Mouse (Mus musculus) intestine, postnatal 0 days (tissue): ENCODE results near the gene Slc35g3. TPM values are rescaled to one million over a fixed set of nuclear protein-coding genes. Genes with fewer than 3 reads are reported as not detected.

ENCODE experiments used
- ATAC-seq: fragments of 200-750 bp; cut with Nextera tagmentation; 2 replicates; pipeline ENCODE4 v1.8.0; 2017; ENCODE audit warnings: mild to moderate bottlenecking, moderate TSS enrichment, moderate library complexity
- H3K27ac ChIP-seq: fragments of 300-500 bp; sonication (generic); 2 replicates; pipeline ENCODE4 v1.5.1; 2014; ENCODE audit warnings: mild to moderate bottlenecking, low read depth, low read length, moderate library complexity
- H3K27me3 ChIP-seq: fragments of 300-500 bp; sonication (generic); replicated peaks from 2 replicates; pipeline ENCODE4 v1.6.1; 2014; ENCODE audit warnings: low read length, mixed read lengths; ENCODE audit not compliant: control insufficient read depth, insufficient read depth
- H3K36me3 ChIP-seq: fragments of 300-500 bp; sonication (generic); 2 replicates; pipeline ENCODE4 v1.6.1; 2014; ENCODE audit warnings: mild to moderate bottlenecking, moderate library complexity; ENCODE audit not compliant: control insufficient read depth, insufficient read depth
- H3K4me1 ChIP-seq: fragments of 300-500 bp; sonication (generic); replicated peaks from 2 replicates; pipeline ENCODE4 v1.6.1; 2014; ENCODE audit warnings: antibody characterized with exemption, low read length, mixed read lengths; ENCODE audit not compliant: control insufficient read depth, insufficient read depth
- H3K4me2 ChIP-seq: fragments of 300-500 bp; sonication (generic); replicated peaks from 2 replicates; pipeline ENCODE4 v1.6.1; 2014; ENCODE audit warnings: low read depth, mild to moderate bottlenecking, moderate library complexity
- H3K4me3 ChIP-seq: fragments of 300-500 bp; sonication (generic); 2 replicates; pipeline ENCODE4 v1.5.1; 2014; ENCODE audit warnings: low read depth, low read length
- H3K9ac ChIP-seq: fragments of 300-500 bp; sonication (generic); 2 replicates; pipeline ENCODE4 v1.6.1; 2014; ENCODE audit warnings: mild to moderate bottlenecking, low read depth, low read length
- H3K9me3 ChIP-seq: fragments of 300-500 bp; sonication (generic); 2 replicates; pipeline ENCODE4 v1.6.1; 2016; ENCODE audit warnings: mixed run types; ENCODE audit not compliant: control insufficient read depth
- CTCF ChIP-seq: sonication (generic); IDR thresholded peaks from 2 replicates; pipeline ENCODE4 v1.5.1; 2016; ENCODE audit warnings: low read depth, mild to moderate bottlenecking, control low read depth, antibody characterized with exemption, moderate library complexity
- WGBS: fragments of 180-500 bp; shearing (Covaris S2); extraction: QIAGEN DNeasy Blood & Tissue Kit; methylation state at CpG from one replicate; pipeline ENCODE4 v1.1.7; 2014; 5-methylcytosine and 5-hydroxymethylcytosine counted together
- polyA plus RNA-seq: library from polyadenylated mRNA; unstranded; fragments of >200 nt; fragmentation: Nextera tagmentation; extraction: Ambion mirVana; gene quantifications from 2 replicates; pipeline ENCODE4 v1.2.1, GENCODE M21; 2015

Slc35g3 gene
- polyA plus RNA-seq, 1 experiment from 2014 or later = 0.12 TPM

DNA sequence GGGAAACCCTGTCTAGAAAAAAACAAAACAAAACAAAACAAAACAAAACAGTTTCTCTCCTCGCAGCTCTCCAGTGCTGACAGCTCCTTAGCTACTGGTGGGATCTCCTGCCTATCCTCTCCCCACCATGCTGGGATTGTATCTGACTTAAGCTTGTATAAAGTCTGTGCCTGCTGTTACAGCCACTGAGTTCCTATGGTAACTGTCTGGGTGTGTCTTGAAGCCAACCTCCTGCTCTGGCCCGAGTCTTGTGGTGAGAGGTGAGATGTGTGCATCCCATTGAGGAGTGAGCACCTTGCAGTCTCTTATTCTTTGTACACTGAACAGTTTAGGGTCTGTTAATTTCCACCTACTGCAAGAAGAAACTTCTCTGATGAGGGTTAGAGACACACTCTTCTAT is 38.7 kb downstream of the Slc35g3 start:
- no peak overlapping the region for H3K9ac ChIP-seq
- no peak for ATAC-seq
- no peak overlapping the region for H3K27ac ChIP-seq
- no peak for TF ChIP-seq CTCF
- H3K9me3 ChIP-seq = no peaks in the 10 kb centered on the region
- H3K4me3 ChIP-seq = no peak overlapping the region
- 37% methylated on average over 2 of the region's 2 CpGs for WGBS
- no peak overlapping the region for H3K4me2 ChIP-seq
- no peaks in the 10 kb centered on the region for H3K27me3 ChIP-seq
- H3K4me1 ChIP-seq = no peaks in the 10 kb centered on the region
- no peaks in the 10 kb centered on the region for H3K36me3 ChIP-seq

DNA sequence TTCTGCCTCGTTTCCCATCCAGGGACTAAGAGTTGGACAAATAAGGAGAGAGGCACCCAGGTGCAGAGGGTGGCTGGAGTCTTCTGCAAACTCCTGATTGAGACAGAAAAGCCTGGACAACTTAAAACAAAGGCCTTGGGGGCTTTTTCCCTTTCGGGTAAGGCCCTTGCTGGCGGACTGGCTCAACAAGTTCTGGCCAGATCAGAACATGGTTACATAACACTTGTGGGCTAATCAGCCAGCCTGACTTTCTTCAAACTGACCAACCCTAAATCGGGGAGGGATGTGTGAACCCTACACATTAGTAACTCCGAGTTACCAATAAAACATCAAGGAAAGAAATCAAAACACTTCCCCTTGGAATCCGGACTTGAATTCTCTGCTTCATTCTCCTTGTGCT is 40.9 kb downstream of the Slc35g3 start:
- no peak for ATAC-seq
- no peaks in the 10 kb centered on the region for H3K36me3 ChIP-seq
- no peaks in the 10 kb centered on the region for H3K4me1 ChIP-seq
- H3K9ac ChIP-seq = no peak overlapping the region
- H3K27me3 ChIP-seq = no peaks in the 10 kb centered on the region
- TF ChIP-seq CTCF = no peak
- no peak overlapping the region for H3K4me2 ChIP-seq
- no peak overlapping the region for H3K27ac ChIP-seq
- no peaks in the 10 kb centered on the region for H3K9me3 ChIP-seq
- no peak overlapping the region for H3K4me3 ChIP-seq
- 53% methylated on average over 6 of the region's 6 CpGs for whole genome bisulfite sequencing

DNA sequence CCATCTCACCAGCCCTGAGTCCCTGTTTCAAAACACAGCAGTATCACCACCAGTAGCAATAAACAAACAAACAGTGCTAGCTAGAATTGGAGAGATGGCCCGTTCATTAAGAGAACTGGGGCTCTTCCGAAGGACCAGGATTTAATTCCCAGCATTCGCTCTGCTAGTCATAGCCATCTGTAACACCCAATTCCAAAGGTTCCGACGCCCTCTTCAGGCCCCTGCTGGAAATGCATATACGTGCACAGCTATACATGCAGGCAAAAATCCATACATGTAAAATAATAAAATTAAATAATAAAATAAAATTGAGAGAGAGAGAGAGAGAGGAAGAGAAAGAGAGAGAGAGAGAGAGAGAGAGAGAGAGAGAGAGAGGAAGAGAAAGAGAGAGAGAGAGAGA is 42.3 kb downstream of the Slc35g3 start:
- no peak overlapping the region for H3K4me3 ChIP-seq
- no peak overlapping the region for H3K4me2 ChIP-seq
- no peak overlapping the region for H3K27ac ChIP-seq
- 0 out of 2 replicates have a peak, but pooled peaks have one; percentile 27 for TF ChIP-seq CTCF
- no peak for ATAC-seq
- 72% methylated on average over 6 of the region's 6 CpGs for WGBS
- H3K9me3 ChIP-seq = no peaks in the 10 kb centered on the region
- no peaks in the 10 kb centered on the region for H3K4me1 ChIP-seq
- no peaks in the 10 kb centered on the region for H3K27me3 ChIP-seq
- H3K36me3 ChIP-seq = no peaks in the 10 kb centered on the region
- H3K9ac ChIP-seq = no peak overlapping the region

DNA sequence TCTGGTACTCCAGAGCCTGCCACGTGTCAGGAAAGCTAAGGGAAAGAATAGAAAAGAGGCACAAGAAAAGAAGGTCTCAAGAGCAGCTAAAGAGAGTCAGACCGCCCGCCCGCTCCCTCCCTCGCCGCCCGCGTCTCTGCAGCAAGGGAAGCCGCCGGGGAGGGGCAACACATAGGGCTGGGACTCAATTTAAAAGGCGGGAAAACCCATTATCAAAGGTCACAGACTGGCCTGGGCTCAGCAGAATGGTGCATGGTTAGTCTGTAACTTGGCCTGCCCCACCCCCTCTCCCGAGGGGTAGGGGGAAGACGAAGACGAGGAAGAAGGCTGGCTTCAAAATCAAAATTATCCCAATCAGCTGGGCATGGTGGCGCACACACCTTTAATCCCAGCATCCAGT is 43.1 kb downstream of the Slc35g3 start:
- TF ChIP-seq CTCF = no peak
- H3K4me2 ChIP-seq = peak overlapping the region; percentile 13; the same call in 1 of the 2 replicates
- no peak overlapping the region for H3K27ac ChIP-seq
- H3K9me3 ChIP-seq = no peaks in the 10 kb centered on the region
- H3K4me1 ChIP-seq = no peaks in the 10 kb centered on the region
- H3K27me3 ChIP-seq = no peaks in the 10 kb centered on the region
- no peak for ATAC-seq
- H3K4me3 ChIP-seq = no peak overlapping the region
- no peak overlapping the region for H3K9ac ChIP-seq
- 17% methylated on average over 15 of the region's 15 CpGs for WGBS
- no peaks in the 10 kb centered on the region for H3K36me3 ChIP-seq

DNA sequence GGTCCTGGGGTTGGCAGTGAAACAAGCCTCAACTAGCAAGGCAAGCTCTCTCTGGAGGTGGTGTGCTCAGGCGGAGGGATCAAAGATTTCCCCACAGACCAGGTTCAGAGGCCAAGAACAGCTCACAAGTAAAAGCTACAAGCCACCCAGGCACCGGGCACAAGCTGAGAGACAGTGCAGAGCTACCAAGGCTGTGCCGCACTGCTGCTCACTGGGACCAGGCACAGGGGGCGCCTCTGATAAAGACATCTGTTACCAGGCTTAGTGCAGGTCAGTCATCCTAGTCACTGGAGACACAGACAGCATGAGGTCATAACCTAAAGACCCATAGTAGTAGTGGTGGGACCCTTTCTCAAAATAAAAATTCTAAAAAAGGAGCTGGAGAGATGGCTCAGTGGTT is 44.8 kb downstream of the Slc35g3 start:
- ATAC-seq = no peak
- H3K36me3 ChIP-seq = no peaks in the 10 kb centered on the region
- no peaks in the 10 kb centered on the region for H3K27me3 ChIP-seq
- H3K4me2 ChIP-seq = no peak overlapping the region
- no peak for TF ChIP-seq CTCF
- no peak overlapping the region for H3K27ac ChIP-seq
- H3K9me3 ChIP-seq = no peaks in the 10 kb centered on the region
- H3K4me1 ChIP-seq = no peaks in the 10 kb centered on the region
- WGBS = 71% methylated on average over 4 of the region's 4 CpGs
- H3K9ac ChIP-seq = no peak overlapping the region
- H3K4me3 ChIP-seq = no peak overlapping the region

DNA sequence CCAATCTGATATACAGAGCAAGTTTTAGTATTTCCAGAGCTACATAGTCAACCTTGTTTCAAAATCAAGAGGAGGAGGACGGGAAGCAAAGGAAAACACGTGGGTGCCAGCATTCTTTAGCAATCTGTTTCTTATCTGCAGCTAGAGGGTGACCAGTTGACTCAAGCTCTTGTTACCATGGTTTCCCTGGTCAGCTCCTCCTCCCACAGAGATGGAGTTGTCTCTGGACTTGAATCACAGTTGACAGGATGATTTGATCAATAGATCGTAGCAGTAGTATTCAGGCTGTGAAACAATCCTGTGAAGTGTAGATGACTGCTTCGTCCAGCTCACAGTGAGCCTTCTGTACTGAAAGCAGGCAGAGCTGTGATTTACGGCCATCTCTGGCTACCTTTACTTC is 45.8 kb downstream of the Slc35g3 start:
- Histone ChIP-seq H3K4me2 (no peak overlapping the region), H3K27me3 (no peaks in the 10 kb centered on the region), H3K9me3 (no peaks in the 10 kb centered on the region), H3K4me3 (no peak overlapping the region), H3K9ac (no peak overlapping the region), H3K36me3 (no peaks in the 10 kb centered on the region), H3K4me1 (no peaks in the 10 kb centered on the region), H3K27ac (no peak overlapping the region)
- TF ChIP-seq CTCF = no peak
- no peak for ATAC-seq
- WGBS = 11% methylated on average over 5 of the region's 5 CpGs

DNA sequence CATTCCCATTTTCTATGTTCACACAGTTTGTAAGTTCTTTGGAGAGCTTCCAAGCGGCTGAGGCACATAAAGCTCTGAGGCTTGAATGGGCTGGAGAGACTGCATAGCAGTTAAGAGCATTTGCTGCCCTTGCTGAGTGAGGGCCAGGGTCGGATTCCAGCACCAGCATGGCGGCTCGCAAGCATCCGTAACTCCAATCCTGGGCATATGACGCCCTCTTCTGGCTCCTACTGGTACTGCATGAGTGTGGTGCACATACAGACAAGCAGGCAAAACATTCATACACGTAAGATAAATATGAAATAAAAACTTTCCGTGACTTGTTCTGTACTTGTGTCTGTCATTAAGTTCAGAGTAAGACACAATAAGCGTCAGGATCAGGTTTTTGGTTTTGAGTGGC is 46.3 kb downstream of the Slc35g3 start:
- H3K36me3 ChIP-seq = no peaks in the 10 kb centered on the region
- H3K27ac ChIP-seq = no peak overlapping the region
- H3K4me2 ChIP-seq = no peak overlapping the region
- ATAC-seq = no peak
- H3K27me3 ChIP-seq = no peaks in the 10 kb centered on the region
- H3K4me3 ChIP-seq = no peak overlapping the region
- no peak overlapping the region for H3K9ac ChIP-seq
- H3K4me1 ChIP-seq = no peaks in the 10 kb centered on the region
- no peaks in the 10 kb centered on the region for H3K9me3 ChIP-seq
- WGBS = 55% methylated on average over 9 of the region's 9 CpGs
- peak; percentile 74 for TF ChIP-seq CTCF
